Mouse (Mus musculus) C2C12 (cell line): ENCODE measurements around the gene Por.

Experiments
- CEBPB ChIP-seq: IDR thresholded peaks from one replicate; pipeline ENCODE4 v1.6.1; 2011; ENCODE audit warnings: low read depth, mild to moderate bottlenecking, control low read depth, moderate library complexity
- CTCF ChIP-seq: IDR thresholded peaks from one replicate; pipeline ENCODE4 v1.5.1; 2011; ENCODE audit not compliant: control insufficient read depth, insufficient read depth, insufficient read length
- FOSL1 ChIP-seq: IDR thresholded peaks from one replicate; pipeline ENCODE4 v1.8.0; 2011; ENCODE audit warnings: mild to moderate bottlenecking, low read length; ENCODE audit not compliant: poor library complexity, insufficient read depth, severe bottlenecking
- MAX ChIP-seq: IDR thresholded peaks from one replicate; pipeline ENCODE4 v1.6.1; 2011; ENCODE audit warnings: mild to moderate bottlenecking, control low read depth
- MYOD1 ChIP-seq: IDR thresholded peaks from one replicate; pipeline ENCODE4 v1.6.1; 2011; ENCODE audit warnings: low read depth; ENCODE audit not compliant: control insufficient read depth, insufficient read length
- USF1 ChIP-seq: IDR thresholded peaks from one replicate; pipeline ENCODE4 v1.6.1; 2011; ENCODE audit warnings: low read depth, mild to moderate bottlenecking, control low read depth, moderate library complexity

GRCm38 (mm10) chr5:135645330-135645729 lies 24.5 kb upstream of the Por start:
- no peak for TF ChIP-seq FOSL1
- TF ChIP-seq MAX = no peak
- TF ChIP-seq CTCF = no peak
- no peak for TF ChIP-seq MYOD1
- no peak for TF ChIP-seq CEBPB
- TF ChIP-seq USF1 = no peak
